Mouse (Mus musculus) small intestine, adult 2 months (tissue): ENCODE results near the gene Inka2. TPM values are rescaled to one million over a fixed set of nuclear protein-coding genes. Genes with fewer than 3 reads are reported as not detected.
A peak's percentile ranks its signal among the peaks of the same experiment; 100 is the strongest.
"Not testable (repeated sequence)": the region's sequence is repeated elsewhere in the genome, so short reads cannot be mapped to it uniquely, and the experiment has no call there.

Experiments used
- H3K27ac ChIP-seq: fragments of 200-500 bp; 2 replicates; pipeline ENCODE4 v1.5.1; 2012; ENCODE audit warnings: low read depth, low read length, control low read depth, inconsistent platforms; ENCODE audit not compliant: insufficient read depth
- H3K27me3 ChIP-seq: fragments of 200-500 bp; 2 replicates; pipeline ENCODE4 v1.6.1; 2012; ENCODE audit warnings: mild to moderate bottlenecking, moderate library complexity, low read length, inconsistent platforms; ENCODE audit not compliant: control insufficient read depth, insufficient read depth
- H3K36me3 ChIP-seq: fragments of 200-500 bp; 2 replicates; pipeline ENCODE4 v1.6.1; 2012; ENCODE audit warnings: mild to moderate bottlenecking, low read length, control low read depth, inconsistent platforms; ENCODE audit not compliant: control insufficient read depth, insufficient read depth
- H3K4me1 ChIP-seq: fragments of 200-500 bp; 2 replicates; pipeline ENCODE4 v1.6.1; 2012; ENCODE audit warnings: low read length, inconsistent platforms, mixed read lengths; ENCODE audit not compliant: control insufficient read depth, insufficient read depth, insufficient read length
- H3K4me3 ChIP-seq: fragments of 200-500 bp; 2 replicates; pipeline ENCODE4 v1.5.1; 2012; ENCODE audit warnings: low read depth, mild to moderate bottlenecking, control low read depth, inconsistent platforms, low read length, moderate library complexity
- CTCF ChIP-seq: fragments of 200-500 bp; IDR thresholded peaks from 2 replicates; pipeline ENCODE4 v1.5.1; 2012; ENCODE audit warnings: low read depth, mild to moderate bottlenecking, control low read depth, inconsistent platforms, low read length, moderate library complexity, mixed read lengths; ENCODE audit not compliant: insufficient replicate concordance, insufficient read length; ENCODE audit errors: extremely low read depth
- POLR2A ChIP-seq: fragments of 200-500 bp; IDR thresholded peaks from 2 replicates; pipeline ENCODE4 v1.6.1; 2012; ENCODE audit warnings: low read depth, mild to moderate bottlenecking, control low read depth, inconsistent platforms, low read length, moderate library complexity
- WGBS: fragments of 180-500 bp; shearing (Covaris S2); methylation state at CpG from one replicate; pipeline ENCODE4 v1.1.7; 2018; 5-methylcytosine and 5-hydroxymethylcytosine counted together
- polyA plus RNA-seq: library from polyadenylated mRNA; depleted of rRNA; stranded (reverse); fragments of >200 nt; gene quantifications from 2 replicates; pipeline ENCODE4 v1.2.3, GENCODE M21; 2012

Gene Inka2
- polyA plus RNA-seq, 1 experiment: 0.80 TPM

DNA sequence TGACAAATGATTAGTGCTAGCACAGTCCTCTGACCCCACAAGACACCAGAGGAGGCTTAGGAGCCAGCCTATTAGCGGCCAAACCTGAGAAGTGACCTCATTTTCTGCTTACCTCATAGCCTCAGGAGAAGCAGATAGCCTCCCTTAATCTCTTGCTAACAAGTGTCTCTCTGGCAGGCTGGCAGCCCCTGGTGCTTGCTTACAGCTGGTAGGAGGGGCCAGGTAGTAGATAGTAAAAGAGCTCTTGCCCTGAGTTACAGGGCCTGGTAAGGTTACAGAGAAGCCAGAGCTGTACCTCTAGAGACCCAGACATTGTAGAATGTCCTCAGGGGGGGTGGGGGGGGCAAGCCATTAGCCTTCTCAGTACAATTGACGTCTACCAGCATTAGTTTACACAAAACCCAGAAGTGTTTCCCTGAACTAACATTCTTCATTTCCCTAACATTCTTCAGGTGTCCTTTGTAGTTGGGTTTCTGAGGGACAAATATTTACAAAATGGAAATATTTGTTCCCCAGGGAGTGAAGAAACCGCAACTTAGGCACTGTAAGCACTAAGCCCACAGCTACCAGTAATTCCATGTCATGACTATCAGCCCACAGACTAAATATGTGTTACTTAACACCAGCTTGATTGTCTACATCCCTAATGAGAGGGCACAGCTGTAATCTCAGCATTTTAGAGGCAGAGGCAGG is 5.0 kb upstream of the Inka2 start:
- 56% methylated on average over 3 of the region's 3 CpGs for WGBS
- peaks cover 5% of the 10 kb centered on the region; the same call in 1 of the 2 replicates for H3K27me3 ChIP-seq
- H3K36me3 ChIP-seq: no peaks in the 10 kb centered on the region
- H3K4me3 ChIP-seq: no peak overlapping the region
- TF ChIP-seq POLR2A: no peak
- TF ChIP-seq CTCF: no peak
- H3K27ac ChIP-seq: no peak overlapping the region
- no peaks in the 10 kb centered on the region for H3K4me1 ChIP-seq

DNA sequence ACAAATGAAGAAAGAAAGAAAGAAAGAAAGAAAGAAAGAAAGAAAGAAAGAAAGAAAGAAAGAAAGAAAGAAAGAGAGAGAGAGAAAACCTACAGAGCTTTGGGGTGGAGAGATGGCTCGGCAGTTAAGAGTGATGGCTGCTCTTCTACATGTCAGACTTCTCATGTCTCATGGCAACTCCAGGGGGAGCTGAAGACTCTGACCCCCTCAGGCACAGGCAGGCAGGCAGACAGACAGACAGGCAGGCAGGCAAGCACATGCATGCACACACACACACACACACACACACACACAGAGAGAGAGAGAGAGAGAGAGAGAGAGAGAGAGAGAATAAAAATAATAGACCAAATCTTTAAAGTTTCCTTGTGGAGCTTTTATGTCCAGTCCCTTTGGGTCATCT is 3.6 kb upstream of the Inka2 start:
- H3K4me1 ChIP-seq, H3K27me3 ChIP-seq, H3K27ac ChIP-seq, H3K4me3 ChIP-seq, H3K36me3 ChIP-seq: not testable (repeated sequence)
- 47% methylated on average over 1 of the region's 1 CpGs for WGBS

DNA sequence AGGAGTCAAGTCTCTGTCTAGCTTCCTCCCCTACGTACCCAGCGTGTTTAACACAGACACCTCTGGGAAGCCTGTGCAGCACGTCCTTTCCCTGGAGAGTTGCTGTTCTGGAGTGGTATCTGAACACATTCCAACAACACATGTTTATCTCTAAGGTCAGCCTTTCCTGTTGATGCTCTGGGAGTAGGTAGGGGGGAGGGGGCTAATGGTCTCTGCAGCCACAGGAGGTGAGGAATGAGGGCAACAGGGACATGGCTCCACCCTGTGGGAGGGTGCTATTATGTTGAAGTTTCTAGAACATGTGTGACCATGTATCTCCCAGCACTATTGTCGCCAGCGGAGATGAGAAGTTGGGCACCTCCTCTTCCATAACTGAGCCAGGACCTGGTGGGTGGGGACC is 3.0 kb upstream of the Inka2 start:
- no peak for TF ChIP-seq POLR2A
- TF ChIP-seq CTCF: no peak
- 57% methylated on average over 5 of the region's 5 CpGs for WGBS
- Histone ChIP-seq H3K27ac (no peak overlapping the region), H3K4me1 (peaks cover 5% of the 10 kb centered on the region; the same call in 1 of the 2 replicates), H3K36me3 (no peaks in the 10 kb centered on the region), H3K4me3 (no peak overlapping the region), H3K27me3 (peaks cover 6% of the 10 kb centered on the region; the same call in 1 of the 2 replicates)

DNA sequence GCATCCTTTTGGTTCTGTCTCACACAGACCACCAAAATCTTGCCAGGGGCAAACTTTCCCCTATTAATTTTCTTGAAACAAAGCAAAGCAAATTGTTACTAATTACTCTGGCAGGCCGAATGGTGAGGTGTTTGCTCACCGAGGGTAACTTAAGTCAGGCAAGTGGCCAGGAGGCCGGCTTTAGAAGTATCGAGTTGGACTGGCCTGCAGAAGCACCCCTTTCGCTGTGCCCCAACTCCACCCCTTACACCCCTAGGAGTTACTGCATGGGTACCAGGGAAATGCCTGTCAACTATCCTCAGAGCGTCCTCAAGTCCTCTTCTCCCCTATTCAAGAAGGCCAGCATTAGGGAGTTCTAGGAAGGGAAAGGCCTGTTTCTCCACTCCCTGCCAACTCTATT is 828 bp upstream of the Inka2 start:
- Histone ChIP-seq H3K27ac (no peak overlapping the region), H3K27me3 (peaks cover 6% of the 10 kb centered on the region; the same call in 1 of the 2 replicates), H3K4me3 (no peak overlapping the region), H3K4me1 (peaks cover 5% of the 10 kb centered on the region; the same call in 1 of the 2 replicates), H3K36me3 (no peaks in the 10 kb centered on the region)
- no peak for TF ChIP-seq POLR2A
- no peak for TF ChIP-seq CTCF
- WGBS: 75% methylated on average over 6 of the region's 6 CpGs

DNA sequence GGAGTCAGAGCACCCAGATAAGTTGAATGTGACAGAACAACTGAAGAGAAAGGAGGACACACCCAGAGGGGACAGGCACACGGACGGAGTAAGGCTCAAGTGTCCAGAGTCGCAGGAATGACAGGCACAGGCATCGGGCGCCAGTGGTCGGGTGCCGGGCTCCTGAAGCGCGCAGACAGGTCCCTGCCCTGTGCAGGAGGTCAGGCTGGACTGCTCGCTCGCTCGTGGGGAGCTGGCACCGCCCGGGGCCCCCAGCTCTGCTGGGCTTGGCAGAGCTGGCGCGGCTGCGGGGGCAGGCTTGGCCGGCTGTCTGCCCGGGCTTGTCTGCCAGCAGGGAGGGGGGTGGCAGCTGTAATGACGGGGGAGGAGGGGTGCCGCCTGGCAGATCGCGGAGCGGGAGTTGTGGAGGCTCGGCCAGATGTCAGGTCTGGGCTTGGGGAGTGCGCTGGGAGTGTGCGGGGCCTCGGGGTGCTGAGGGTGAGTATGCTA is 706 bp downstream of the Inka2 start:
- H3K36me3 ChIP-seq: no peaks in the 10 kb centered on the region
- peaks cover 6% of the 10 kb centered on the region; the same call in 1 of the 2 replicates for H3K27me3 ChIP-seq
- TF ChIP-seq CTCF: no peak
- no peak for TF ChIP-seq POLR2A
- H3K4me1 ChIP-seq: peaks cover 5% of the 10 kb centered on the region; the same call in 1 of the 2 replicates
- H3K27ac ChIP-seq: peak overlapping the region; percentile 21; the same call in 1 of the 2 replicates
- H3K4me3 ChIP-seq: peak overlapping the region; percentile 71
- 1% methylated on average over 28 of the region's 28 CpGs for WGBS

DNA sequence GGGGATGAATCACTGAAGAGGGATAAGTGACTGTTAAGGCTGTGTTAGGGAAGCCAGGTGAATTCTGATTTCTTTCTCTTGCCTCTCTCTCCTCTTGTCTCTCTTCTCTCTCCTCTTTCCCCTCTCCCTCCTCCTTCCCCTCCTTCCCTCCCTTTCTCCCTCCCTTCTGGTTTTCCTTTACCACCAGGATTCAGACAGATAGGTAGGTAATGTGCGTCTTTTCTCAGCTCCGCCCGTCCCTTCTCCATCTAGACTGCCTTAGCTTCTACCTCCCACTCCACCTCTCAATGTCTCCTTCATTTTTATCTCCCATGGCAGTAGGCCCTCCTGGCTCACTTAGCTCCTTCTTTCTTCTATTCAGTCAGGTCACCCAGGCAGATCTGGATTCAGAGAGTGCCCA is 1.2 kb downstream of the Inka2 start:
- peaks cover 5% of the 10 kb centered on the region; the same call in 1 of the 2 replicates for H3K4me1 ChIP-seq
- H3K27me3 ChIP-seq: peaks cover 6% of the 10 kb centered on the region; the same call in 1 of the 2 replicates
- WGBS: 45% methylated on average over 3 of the region's 3 CpGs
- peak overlapping the region; percentile 71 for H3K4me3 ChIP-seq
- no peaks in the 10 kb centered on the region for H3K36me3 ChIP-seq
- H3K27ac ChIP-seq: no peak overlapping the region
- no peak for TF ChIP-seq POLR2A
- TF ChIP-seq CTCF: no peak

DNA sequence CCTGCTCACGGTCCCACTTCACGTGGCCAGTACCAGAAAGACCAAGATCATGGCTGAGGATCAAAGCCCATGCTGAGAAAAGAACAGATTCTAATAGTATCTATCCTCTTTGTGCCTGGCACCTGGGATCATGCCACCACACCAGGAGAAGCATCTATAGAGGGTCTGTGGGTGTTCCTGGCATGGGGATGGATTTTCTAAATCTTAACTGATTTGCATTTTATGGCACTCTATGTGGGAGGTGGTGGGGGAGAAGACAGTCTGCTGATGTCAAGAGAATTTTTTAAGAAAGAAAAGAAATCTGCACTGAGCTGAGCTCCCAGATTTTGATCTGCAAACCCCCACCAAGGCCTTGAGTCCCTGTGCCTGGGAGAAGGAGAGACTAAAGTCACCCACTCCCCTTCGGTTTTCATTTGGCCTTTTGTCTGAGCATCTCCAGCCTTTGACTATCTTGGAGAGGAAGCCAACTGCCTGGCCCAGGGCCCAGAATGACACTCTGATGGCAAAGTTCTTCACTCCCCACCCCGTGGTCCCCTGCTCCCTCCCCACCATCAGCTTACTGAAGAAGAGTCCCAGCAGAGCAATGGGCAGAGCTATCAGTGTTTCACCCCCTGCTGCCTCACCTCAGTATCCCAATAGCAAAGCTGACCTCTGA is 2.1 kb downstream of the Inka2 start:
- WGBS: 64% methylated on average over 4 of the region's 4 CpGs
- Histone ChIP-seq H3K36me3 (no peaks in the 10 kb centered on the region), H3K4me1 (peaks cover 5% of the 10 kb centered on the region; the same call in 1 of the 2 replicates), H3K4me3 (no peak overlapping the region), H3K27me3 (peaks cover 6% of the 10 kb centered on the region; the same call in 1 of the 2 replicates), H3K27ac (no peak overlapping the region)
- no peak for TF ChIP-seq POLR2A
- no peak for TF ChIP-seq CTCF
